Mouse (Mus musculus) bone marrow, adult 2 months (tissue): Measurements from ENCODE around the gene Dpagt1. TPM values are rescaled to one million over a fixed set of nuclear protein-coding genes. Genes with fewer than 3 reads are reported as not detected.
"Not testable (repeated sequence)": the region's sequence is repeated elsewhere in the genome, so short reads cannot be mapped to it uniquely, and the experiment has no call there.

ENCODE experiments used
- H3K27ac ChIP-seq: fragments of 200-500 bp; 2 replicates; pipeline ENCODE4 v1.5.1; 2012; ENCODE audit warnings: low read depth, mild to moderate bottlenecking, control low read depth, inconsistent platforms, low read length; ENCODE audit not compliant: control insufficient read depth, poor library complexity, insufficient read depth
- H3K4me1 ChIP-seq: fragments of 200-500 bp; 2 replicates; pipeline ENCODE4 v1.6.1; 2011; ENCODE audit warnings: low read length; ENCODE audit not compliant: control insufficient read depth, insufficient read depth
- H3K4me3 ChIP-seq: fragments of 200-500 bp; replicated peaks from 2 replicates; pipeline ENCODE3; 2011; ENCODE audit warnings: mild to moderate bottlenecking, low read depth, low read length, control low read depth; ENCODE audit not compliant: control insufficient read depth
- CTCF ChIP-seq: fragments of 200-500 bp; IDR thresholded peaks from 2 replicates; pipeline ENCODE4 v1.5.1; 2011; ENCODE audit warnings: low read length, control low read depth; ENCODE audit not compliant: control insufficient read depth, insufficient read depth
- POLR2A ChIP-seq: fragments of 200-500 bp; IDR thresholded peaks from 2 replicates; pipeline ENCODE4 v1.6.1; 2011; ENCODE audit warnings: low read depth, mild to moderate bottlenecking, control low read depth, low read length, borderline replicate concordance; ENCODE audit not compliant: control insufficient read depth
- WGBS: fragments of 180-500 bp; shearing (Covaris S2); methylation state at CpG from one replicate; pipeline ENCODE4 v1.1.7; 2018; 5-methylcytosine and 5-hydroxymethylcytosine counted together
- polyA plus RNA-seq: library from polyadenylated mRNA; stranded (reverse); fragments of >200 nt; gene quantifications from 2 replicates; pipeline ENCODE4 v1.2.4, GENCODE M21; 2011; ENCODE audit warnings: low replicate concordance; ENCODE audit not compliant: missing spikeins, insufficient read depth, insufficient read length

The Dpagt1 gene
- polyA plus RNA-seq, 1 experiment, result 30.7 TPM

GRCm38 (mm10) chr9:44319887-44320798 is 5.7 kb upstream of the Dpagt1 start, which contains the start of gene C2cd2l:
C2cd2l (minus strand) TSS chr9:44320285.
- Histone ChIP-seq H3K27ac (peak within 1 kb of the TSS; percentile 87), H3K4me1 (peaks cover 6% of the 10 kb centered on the region), H3K4me3 (peak within 1 kb of the TSS; percentile 95)
- TF ChIP-seq POLR2A, result peak; percentile 63; the same call in 1 of the 2 replicates
- no peak for TF ChIP-seq CTCF
- WGBS, result under 1% methylated on average over 67 of the region's 67 CpGs

GRCm38 (mm10) chr9:44320799-44321133 is 5.1 kb upstream of the Dpagt1 start:
- TF ChIP-seq POLR2A, result no peak
- no peak for TF ChIP-seq CTCF
- Histone ChIP-seq H3K4me3 (peak overlapping the region; percentile 26), H3K27ac (no peak overlapping the region), H3K4me1 (peaks cover 6% of the 10 kb centered on the region)
- whole genome bisulfite sequencing, result 26% methylated on average over 6 of the region's 6 CpGs

- not testable (repeated sequence) for H3K27ac ChIP-seq, H3K4me1 ChIP-seq, H3K4me3 ChIP-seq
- 58% methylated on average over 4 of the region's 4 CpGs for WGBS
These were observed 2.2 kb upstream of the Dpagt1 start for GRCm38 (mm10) chr9:44323656-44324055.

- whole genome bisulfite sequencing, result 79% methylated on average over 6 of the region's 6 CpGs
- TF ChIP-seq POLR2A (no peak), CTCF (no peak)
- Histone ChIP-seq H3K4me3 (no peak overlapping the region), H3K27ac (no peak overlapping the region), H3K4me1 (peaks cover 5% of the 10 kb centered on the region)
These were observed 1.7 kb upstream of the Dpagt1 start for GRCm38 (mm10) chr9:44324147-44324546.

GRCm38 (mm10) chr9:44325032-44325767 is 619 bp upstream of the Dpagt1 start:
- not testable (repeated sequence) for H3K27ac ChIP-seq, H3K4me3 ChIP-seq, H3K4me1 ChIP-seq
- 43% methylated on average over 7 of the region's 8 CpGs for WGBS

- H3K27ac ChIP-seq, result peak overlapping the region; percentile 56
- H3K4me3 ChIP-seq, result peak overlapping the region; percentile 91
- TF ChIP-seq CTCF, result no peak
- 0 out of 2 replicates have a peak, but pooled peaks have one; percentile 23 for TF ChIP-seq POLR2A
- under 1% methylated on average over 38 of the region's 38 CpGs for WGBS
- peaks cover 3% of the 10 kb centered on the region for H3K4me1 ChIP-seq
These were observed 698 bp downstream of the Dpagt1 start for GRCm38 (mm10) chr9:44326371-44327063.

- peaks cover 3% of the 10 kb centered on the region for H3K4me1 ChIP-seq
- TF ChIP-seq CTCF (no peak), POLR2A (peak; percentile 34; the same call in 1 of the 2 replicates)
- peak overlapping the region; percentile 56 for H3K27ac ChIP-seq
- under 1% methylated on average over 22 of the region's 22 CpGs for WGBS
- peak overlapping the region; percentile 91 for H3K4me3 ChIP-seq
These were observed 1.4 kb downstream of the Dpagt1 start for GRCm38 (mm10) chr9:44327064-44327711.

GRCm38 (mm10) chr9:44327926-44328325 is 2.1 kb downstream of the Dpagt1 start:
- H3K4me1 ChIP-seq, result peaks cover 3% of the 10 kb centered on the region
- WGBS, result 85% methylated on average over 5 of the region's 5 CpGs
- H3K27ac ChIP-seq, result no peak overlapping the region
- no peak for TF ChIP-seq CTCF
- H3K4me3 ChIP-seq, result no peak overlapping the region
